Mouse (Mus musculus) adrenal gland, adult 2 months (tissue): ENCODE data around the gene Fev. TPM values are rescaled to one million over a fixed set of nuclear protein-coding genes. Genes with fewer than 3 reads are reported as not detected.

ENCODE experiments used
- microRNA-seq, 2 experiments: library from miRNA; unstranded; fragments of <30 nt; microRNA quantifications; one replicate each; pipeline ENCODE4 v1.2.0; 2021
- polyA plus RNA-seq: library from polyadenylated mRNA; depleted of rRNA; stranded (reverse); fragments of >200 nt; gene quantifications from 2 replicates; pipeline ENCODE4 v1.2.3, GENCODE M21; 2012; rRNA removed
- total RNA-seq, 2 experiments: library from RNA; stranded (reverse); gene quantifications; 2 replicates each; pipeline ENCODE4 v1.2.3; 2021

Gene Fev
- total and polyA plus RNA-seq, 3 experiments, result 1.3 to 2.0 (median 1.8) TPM

Small RNAs within 50 kb of the gene (microRNA-seq; reads per million reads assigned to microRNA genes)
- 46,289 to 86,889 reads per million in 2 experiments for gene Mir375

Other genes starting within 250 kb of the Fev start
- 10 to 100 TPM; 13.1 to 21.9 TPM for gene Ttll4, start 223.7 kb downstream of the Fev start, total RNA-seq
- gene Ttll4, start 223.7 kb downstream of the Fev start, polyA plus RNA-seq, result 12.9 and 14.0 TPM in 2 replicates
- gene Cyp27a1, start 171.8 kb downstream of the Fev start, total RNA-seq, result 10 to 100 TPM; 13.1 to 16.8 TPM
- gene Cyp27a1, start 171.8 kb downstream of the Fev start, polyA plus RNA-seq, result 8.7 and 9.5 TPM in 2 replicates
- under 1 TPM in 1 of 2 experiments, not detected in 1; 0.17 TPM for gene Prkag3, start 136.2 kb downstream of the Fev start, total RNA-seq
- gene Prkag3, start 136.2 kb downstream of the Fev start, polyA plus RNA-seq, result 0.20 and 0.26 TPM in 2 replicates
- gene Wnt6, start 113.5 kb downstream of the Fev start, total RNA-seq, result 1 to 10 TPM; 2.3 to 5.7 TPM
- gene Wnt6, start 113.5 kb downstream of the Fev start, polyA plus RNA-seq, result 11.5 and 17.1 TPM in 2 replicates
- gene Wnt10a, start 93.9 kb downstream of the Fev start, total RNA-seq, result 1 to 10 TPM in 1 of 2 experiments, under 1 TPM in 1; 0.23 to 1.2 TPM
- 2.1 and 2.4 TPM in 2 replicates for gene Wnt10a, start 93.9 kb downstream of the Fev start, polyA plus RNA-seq
- gene Cdk5r2, start 30.5 kb downstream of the Fev start, total RNA-seq, result 1 to 10 TPM; 3.1 to 4.6 TPM
- gene Cdk5r2, start 30.5 kb downstream of the Fev start, polyA plus RNA-seq, result 8.7 and 11.6 TPM in 2 replicates
- 1 to 10 TPM in 1 of 2 experiments, under 1 TPM in 1; 0.52 to 1.8 TPM for gene Cryba2, start 7.7 kb upstream of the Fev start, total RNA-seq
- 0.55 and 0.85 TPM in 2 replicates for gene Cryba2, start 7.7 kb upstream of the Fev start, polyA plus RNA-seq
- under 1 TPM in 1 of 2 experiments, not detected in 1; 0.07 TPM for gene Cfap65, start 50.2 kb upstream of the Fev start, total RNA-seq
- 0.02 and 0.04 TPM in 2 replicates for gene Cfap65, start 50.2 kb upstream of the Fev start, polyA plus RNA-seq
- under 1 TPM in 1 of 2 experiments, not detected in 1; 0.31 TPM for gene Ihh, start 66.3 kb upstream of the Fev start, total RNA-seq
- 0.03 and 0.32 TPM in 2 replicates for gene Ihh, start 66.3 kb upstream of the Fev start, polyA plus RNA-seq
- 1 to 10 TPM; 5.7 to 8.8 TPM for gene Nhej1, start 239.8 kb upstream of the Fev start, total RNA-seq
- 3.4 and 3.5 TPM in 2 replicates for gene Nhej1, start 239.8 kb upstream of the Fev start, polyA plus RNA-seq
- under 1 TPM; 0.23 to 0.41 TPM for gene Slc23a3, start 248.5 kb upstream of the Fev start, total RNA-seq
- gene Slc23a3, start 248.5 kb upstream of the Fev start, polyA plus RNA-seq, result 0.36 and 0.46 TPM in 2 replicates